Mouse (Mus musculus) cerebellum, adult 2 months (tissue): ENCODE results near the gene Serf2.

Experiments used
- CTCF ChIP-seq: fragments of 200-500 bp; IDR thresholded peaks from 2 replicates; pipeline ENCODE4 v1.5.1; 2011; ENCODE audit warnings: low read depth, mild to moderate bottlenecking, control low read depth, low read length, moderate library complexity, borderline replicate concordance; ENCODE audit not compliant: insufficient read depth
- POLR2A ChIP-seq: fragments of 200-500 bp; IDR thresholded peaks from 2 replicates; pipeline ENCODE4 v1.6.1; 2011; ENCODE audit warnings: low read length, control low read depth, borderline replicate concordance; ENCODE audit not compliant: insufficient read depth

- TF ChIP-seq CTCF (no peak), POLR2A (no peak)
Observed at GRCm38 (mm10) chr2:121403296-121403695, 45.7 kb upstream of the Serf2 start.
